Mouse (Mus musculus): ENCODE measurements around the gene Gm10260. TPM values are rescaled to one million over a fixed set of nuclear protein-coding genes. Genes with fewer than 3 reads are reported as not detected.

The Gm10260 gene
- total and polyA plus RNA-seq, 3 experiments, result 409 to 4,123 (median 3,111) TPM

DNA sequence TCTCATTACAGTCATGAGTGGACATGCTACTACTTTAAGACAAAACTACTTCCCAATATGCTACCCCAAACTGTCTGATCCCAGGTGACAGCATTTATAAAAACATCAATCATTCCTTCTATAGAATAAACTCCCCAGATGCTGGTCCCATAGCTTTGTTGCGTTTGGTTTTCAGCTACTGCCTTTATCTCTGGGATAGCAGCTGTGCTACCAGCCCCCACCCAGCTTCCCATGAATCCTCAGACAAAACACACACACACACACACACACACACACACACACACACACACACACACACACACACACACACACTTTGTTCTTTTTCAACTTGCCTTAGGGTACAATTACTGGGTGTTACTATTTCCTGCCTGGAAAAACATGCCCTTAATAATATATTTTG lies 33.5 kb upstream of the Gm10260 start:
- Histone ChIP-seq H3K27me3 (ENCODE audit: control insufficient read depth in 1 of 2, insufficient read depth in 2 of 2, low read length in 2 of 2) (peaks cover 0 to 2% of the 10 kb centered on the region in 2 experiments; a peak in 1 of 4 replicates), H3K4me3 (ENCODE audit: control insufficient read depth in 1 of 2, insufficient read depth in 1 of 2, low read depth in 2 of 2, low read length in 2 of 2) (no peak overlapping the region), H3K9ac (ENCODE audit: control insufficient read depth, low read depth, low read length, poor library complexity, severe bottlenecking) (no peak overlapping the region), H3K27ac (ENCODE audit: control insufficient read depth, low read depth, low read length) (no peak overlapping the region), H3K79me2 (ENCODE audit: control insufficient read depth, insufficient read depth, low read length, poor library complexity) (no peaks in the 10 kb centered on the region), H3K9me3 (replicated peaks; ENCODE audit: insufficient read depth, low read length) (no peaks in the 10 kb centered on the region), H3K36me3 (ENCODE audit: control insufficient read depth in 1 of 2, insufficient read depth in 2 of 2, low read length in 2 of 2) (no peaks in the 10 kb centered on the region), H3K4me1 (ENCODE audit: control insufficient read depth in 1 of 2, insufficient read depth in 2 of 2, low read length in 2 of 2) (no peaks in the 10 kb centered on the region)
- no peak for TF ChIP-seq TBP (IDR thresholded peaks at IDR 0.05; ENCODE audit: low read depth, low read length)
- no peak for TF ChIP-seq RCOR1 (IDR thresholded peaks at IDR 0.05; ENCODE audit: low read depth, low read length)
- no peak for TF ChIP-seq POLR2AphosphoS2 (IDR thresholded peaks at IDR 0.05; ENCODE audit: low read length)
- no peak for TF ChIP-seq ZNF384 (IDR thresholded peaks at IDR 0.05; ENCODE audit: low read depth, low read length)
- no peak for DNase-seq (ENCODE audit: low read depth, low spot score)

DNA sequence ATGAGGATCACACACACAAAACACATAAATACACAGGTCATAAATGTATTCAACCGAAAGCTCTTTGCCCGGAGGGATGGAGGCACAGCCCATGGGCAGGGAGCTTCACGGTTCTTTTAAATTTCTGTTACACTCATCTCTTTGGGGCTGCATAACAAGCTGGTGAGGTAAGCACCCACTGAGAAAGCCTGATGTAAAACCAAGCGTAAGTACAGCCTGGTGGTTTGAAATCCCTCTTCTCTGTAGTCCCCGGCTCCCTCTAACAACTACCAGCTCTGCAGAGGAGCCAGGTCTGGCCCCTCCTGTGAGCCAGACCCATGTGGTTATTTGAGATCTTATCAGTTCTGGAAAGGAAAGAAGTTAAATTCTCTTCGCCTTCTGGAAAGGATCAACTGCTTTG lies 31.2 kb upstream of the Gm10260 start:
- no peak overlapping the region for H3K27ac ChIP-seq (ENCODE audit: control insufficient read depth, low read depth, low read length)
- no peaks in the 10 kb centered on the region for H3K27me3 ChIP-seq (ENCODE audit: control insufficient read depth in 1 of 2, insufficient read depth in 2 of 2, low read length in 2 of 2)
- no peaks in the 10 kb centered on the region for H3K36me3 ChIP-seq (ENCODE audit: control insufficient read depth in 1 of 2, insufficient read depth in 2 of 2, low read length in 2 of 2)
- no peaks in the 10 kb centered on the region for H3K9me3 ChIP-seq (replicated peaks; ENCODE audit: insufficient read depth, low read length)
- no peak overlapping the region for H3K9ac ChIP-seq (ENCODE audit: control insufficient read depth, low read depth, low read length, poor library complexity, severe bottlenecking)
- no peaks in the 10 kb centered on the region for H3K79me2 ChIP-seq (ENCODE audit: control insufficient read depth, insufficient read depth, low read length, poor library complexity)
- H3K4me3 ChIP-seq (ENCODE audit: control insufficient read depth in 1 of 2, insufficient read depth in 1 of 2, low read depth in 2 of 2, low read length in 2 of 2), result no peak overlapping the region
- no peaks in the 10 kb centered on the region for H3K4me1 ChIP-seq (ENCODE audit: control insufficient read depth in 1 of 2, insufficient read depth in 2 of 2, low read length in 2 of 2)
- TF ChIP-seq JUND (IDR thresholded peaks at IDR 0.05; ENCODE audit: low read depth, low read length) (no peak), CHD1 (IDR thresholded peaks at IDR 0.05; ENCODE audit: low read depth, low read length) (no peak), MAZ (IDR thresholded peaks at IDR 0.05; ENCODE audit: low read depth, low read length) (no peak), E2F4 (IDR thresholded peaks at IDR 0.05; ENCODE audit: borderline replicate concordance, low read depth, low read length) (no peak), CHD2 (IDR thresholded peaks at IDR 0.05; ENCODE audit: low read length) (no peak), KAT2A (conservative IDR thresholded peaks at IDR 0.05; ENCODE audit: low read depth, low read length) (no peak), NRF1 (IDR thresholded peaks at IDR 0.05; ENCODE audit: insufficient read depth, low read depth, low read length, poor library complexity, severe bottlenecking) (no peak), MAX (IDR thresholded peaks at IDR 0.05; ENCODE audit: low read length) (no peak), ZNF384 (IDR thresholded peaks at IDR 0.05; ENCODE audit: low read depth, low read length) (no peak), ETS1 (IDR thresholded peaks at IDR 0.05; ENCODE audit: low read depth, low read length) (no peak)
- DNase-seq (ENCODE audit: low read depth, low spot score), result no peak

DNA sequence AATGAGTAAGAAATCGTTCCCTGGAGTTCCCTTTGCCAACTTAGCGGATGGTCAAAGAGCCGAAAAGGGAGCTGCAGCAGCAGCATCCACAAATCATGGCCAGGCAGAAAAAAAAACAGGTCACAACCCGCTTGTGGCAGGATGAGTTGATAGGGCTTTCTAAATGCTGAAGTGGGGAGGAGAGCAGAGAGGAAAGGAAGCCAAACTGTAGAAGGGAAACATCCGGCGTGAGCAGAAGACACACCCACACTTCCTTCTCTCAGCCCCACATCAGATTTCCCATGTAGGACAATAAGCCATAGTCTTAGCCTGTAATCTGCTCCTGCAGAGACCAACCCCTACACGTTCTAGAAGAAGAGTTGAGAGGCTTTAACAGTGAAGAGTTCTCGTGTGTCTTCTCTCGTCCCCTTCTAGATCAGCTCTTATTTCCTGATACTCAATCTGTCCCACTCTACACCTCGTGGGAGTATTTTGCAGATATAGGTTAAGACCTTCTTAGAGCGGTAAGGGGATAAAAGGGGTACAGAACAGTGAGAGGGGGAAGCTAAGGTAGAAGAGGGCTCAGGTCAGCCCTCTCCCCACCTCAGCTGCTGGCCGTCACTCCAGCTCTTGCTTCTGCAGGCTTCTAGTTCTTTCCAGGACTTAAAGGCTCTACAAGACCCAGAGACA lies 29.5 kb upstream of the Gm10260 start:
- Histone ChIP-seq H3K79me2 (ENCODE audit: control insufficient read depth, insufficient read depth, low read length, poor library complexity) (no peaks in the 10 kb centered on the region), H3K4me3 (ENCODE audit: control insufficient read depth in 1 of 2, insufficient read depth in 1 of 2, low read depth in 2 of 2, low read length in 2 of 2) (no peak overlapping the region), H3K36me3 (ENCODE audit: control insufficient read depth in 1 of 2, insufficient read depth in 2 of 2, low read length in 2 of 2) (no peaks in the 10 kb centered on the region), H3K9ac (ENCODE audit: control insufficient read depth, low read depth, low read length, poor library complexity, severe bottlenecking) (no peak overlapping the region), H3K27me3 (ENCODE audit: control insufficient read depth in 1 of 2, insufficient read depth in 2 of 2, low read length in 2 of 2) (no peaks in the 10 kb centered on the region), H3K4me1 (ENCODE audit: control insufficient read depth in 1 of 2, insufficient read depth in 2 of 2, low read length in 2 of 2) (no peaks in the 10 kb centered on the region), H3K27ac (ENCODE audit: control insufficient read depth, low read depth, low read length) (no peak overlapping the region), H3K9me3 (replicated peaks; ENCODE audit: insufficient read depth, low read length) (no peaks in the 10 kb centered on the region)
- no peak for TF ChIP-seq SMC3 (IDR thresholded peaks at IDR 0.05; ENCODE audit: low read depth, low read length)
- no peak for DNase-seq (ENCODE audit: low read depth, low spot score)
